Mouse (Mus musculus) liver, embryonic 13.5 days (tissue): ENCODE measurements around the gene Tnfsf12. TPM values are rescaled to one million over a fixed set of nuclear protein-coding genes. Genes with fewer than 3 reads are reported as not detected.
A peak's percentile ranks its signal among the peaks of the same experiment; 100 is the strongest.
"Not testable (repeated sequence)": the region's sequence is repeated elsewhere in the genome, so short reads cannot be mapped to it uniquely, and the experiment has no call there.

Source experiments
- ATAC-seq: fragments of 200-750 bp; cut with Nextera tagmentation; 2 replicates; pipeline ENCODE4 v1.8.0; 2017; ENCODE audit warnings: low read depth, mild to moderate bottlenecking, moderate number of reproducible peaks, moderate library complexity
- DNase-seq: peaks from one replicate; pipeline ENCODE4 v3.0.0; 2022
- H3K27ac ChIP-seq: fragments of 300-500 bp; sonication (generic); 2 replicates; pipeline ENCODE4 v1.5.1; 2015; ENCODE audit warnings: moderate library complexity, mild to moderate bottlenecking, inconsistent platforms
- H3K27me3 ChIP-seq: fragments of 300-500 bp; sonication (generic); 2 replicates; pipeline ENCODE4 v1.6.1; 2015; ENCODE audit warnings: mild to moderate bottlenecking, inconsistent platforms
- H3K36me3 ChIP-seq: fragments of 300-500 bp; sonication (generic); 2 replicates; pipeline ENCODE4 v1.6.1; 2015; ENCODE audit warnings: mild to moderate bottlenecking, inconsistent platforms
- H3K4me1 ChIP-seq: fragments of 300-500 bp; sonication (generic); replicated peaks from 2 replicates; pipeline ENCODE4 v1.6.1; 2015; ENCODE audit warnings: inconsistent platforms
- H3K4me2 ChIP-seq: fragments of 300-500 bp; sonication (generic); 2 replicates; pipeline ENCODE4 v1.6.1; 2015; ENCODE audit warnings: inconsistent platforms, mild to moderate bottlenecking, moderate library complexity
- H3K4me3 ChIP-seq: fragments of 300-500 bp; sonication (generic); replicated peaks from 2 replicates; pipeline ENCODE4 v1.5.1; 2015; ENCODE audit warnings: mild to moderate bottlenecking, inconsistent platforms
- H3K9ac ChIP-seq: fragments of 300-500 bp; sonication (generic); 2 replicates; pipeline ENCODE4 v1.6.1; 2015; ENCODE audit warnings: mild to moderate bottlenecking, inconsistent platforms
- H3K9me3 ChIP-seq: fragments of 300-500 bp; sonication (generic); replicated peaks from 2 replicates; pipeline ENCODE4 v1.6.1; 2016; ENCODE audit warnings: inconsistent platforms
- WGBS: fragments of 180-500 bp; shearing (Covaris S2); methylation state at CpG from one replicate; pipeline ENCODE4 v1.1.7; 2015; ENCODE audit not compliant: insufficient replicate concordance; 5-methylcytosine and 5-hydroxymethylcytosine counted together
- polyA plus RNA-seq: library from polyadenylated mRNA; unstranded; fragments of >200 nt; fragmentation: Nextera tagmentation; extraction: Ambion mirVana; gene quantifications from 2 replicates; pipeline ENCODE4 v1.2.1, GENCODE M21; 2015

Tnfsf12 gene
- polyA plus RNA-seq, 1 experiment from 2014 or later = 2.1 TPM

DNA sequence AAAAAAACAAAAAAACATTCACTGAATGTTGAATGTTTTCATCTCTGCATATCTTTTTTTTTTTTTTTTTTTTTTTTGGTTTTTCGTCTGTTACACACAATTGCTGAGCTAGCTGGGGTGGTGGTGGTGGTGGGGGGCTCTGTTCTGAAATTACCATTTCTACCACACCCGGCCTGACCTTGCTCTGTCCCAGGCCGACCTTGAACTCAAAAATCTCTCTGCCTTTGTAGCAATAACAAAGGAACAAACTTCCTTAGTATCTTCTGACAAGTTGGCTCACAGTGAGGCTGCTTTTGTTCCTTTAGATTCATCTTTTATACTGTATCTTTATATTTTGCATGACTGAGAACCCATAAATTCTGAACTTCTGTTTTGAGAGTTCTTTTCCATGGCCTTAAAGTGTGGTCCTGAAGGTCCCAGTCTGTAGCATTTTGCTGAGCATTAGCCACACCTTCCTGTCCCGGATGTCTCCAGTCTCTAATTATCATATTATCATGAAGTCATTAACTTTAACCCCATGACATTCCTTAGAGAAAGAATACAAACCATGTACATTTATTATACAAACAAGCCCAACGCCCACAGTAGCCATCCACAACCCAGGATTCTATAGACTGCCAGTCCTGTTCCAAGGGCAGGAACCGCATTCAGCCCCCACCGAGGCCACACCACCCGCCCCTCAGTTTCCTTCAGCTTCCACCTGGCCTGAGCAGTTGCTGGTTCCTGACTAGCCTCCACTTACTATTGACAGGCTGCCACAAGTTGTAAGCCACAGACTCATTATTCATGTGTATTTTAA, 8.4 kb upstream of the Tnfsf12 start:
- Histone ChIP-seq H3K9ac (no peak overlapping the region), H3K27ac (no peak overlapping the region), H3K4me1 (peaks cover 35% of the 10 kb centered on the region), H3K27me3 (no peaks in the 10 kb centered on the region), H3K36me3 (no peaks in the 10 kb centered on the region), H3K9me3 (no peaks in the 10 kb centered on the region), H3K4me3 (no peak overlapping the region), H3K4me2 (no peak overlapping the region)
- ATAC-seq = no peak
- no peak for DNase-seq
- WGBS = 54% methylated on average over 8 of the region's 8 CpGs

DNA sequence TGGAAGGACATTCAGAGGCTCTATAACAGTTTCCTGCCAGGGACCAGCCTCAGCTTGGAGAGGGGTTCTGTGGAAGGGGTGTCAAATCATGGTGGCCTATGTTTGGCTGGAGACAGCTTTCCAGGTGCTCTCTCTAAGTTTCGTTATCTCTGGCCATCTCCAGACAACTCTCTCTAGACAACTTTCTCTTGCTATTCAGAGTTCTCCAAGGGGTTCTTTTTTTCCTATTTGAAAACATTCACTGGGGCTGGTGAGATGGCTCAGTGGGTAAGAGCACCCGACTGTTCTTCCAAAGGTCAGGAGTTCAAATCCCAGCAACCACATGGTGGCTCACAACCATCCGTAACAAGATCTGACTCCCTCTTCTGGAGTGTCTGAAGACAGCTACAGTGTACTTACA, 7.7 kb upstream of the Tnfsf12 start:
- H3K9ac ChIP-seq, H3K4me2 ChIP-seq, H3K27ac ChIP-seq, DNase-seq, H3K27me3 ChIP-seq, H3K9me3 ChIP-seq, ATAC-seq, H3K4me3 ChIP-seq, H3K36me3 ChIP-seq: not testable (repeated sequence)
- H3K4me1 ChIP-seq = peaks cover 32% of the 10 kb centered on the region
- 76% methylated on average over 2 of the region's 3 CpGs for WGBS

- H3K27ac ChIP-seq, H3K9me3 ChIP-seq, H3K4me3 ChIP-seq, H3K36me3 ChIP-seq, ATAC-seq, H3K27me3 ChIP-seq, DNase-seq, H3K4me2 ChIP-seq, H3K9ac ChIP-seq: not testable (repeated sequence)
- 84% methylated on average over 10 of the region's 10 CpGs for WGBS
- peaks cover 32% of the 10 kb centered on the region for H3K4me1 ChIP-seq
Measured at GRCm38 (mm10) chr11:69702886-69703285, 7.2 kb upstream of the Tnfsf12 start.

GRCm38 (mm10) chr11:69699595-69699994, 3.9 kb upstream of the Tnfsf12 start:
- no peak overlapping the region for H3K4me3 ChIP-seq
- H3K27me3 ChIP-seq = peaks cover 9% of the 10 kb centered on the region
- no peak for ATAC-seq
- H3K9me3 ChIP-seq = no peaks in the 10 kb centered on the region
- DNase-seq = no peak
- H3K9ac ChIP-seq = no peak overlapping the region
- H3K27ac ChIP-seq = peak overlapping the region; percentile 3; the same call in 1 of the 2 replicates
- peaks cover 34% of the 10 kb centered on the region for H3K4me1 ChIP-seq
- no peaks in the 10 kb centered on the region for H3K36me3 ChIP-seq
- 21% methylated on average over 1 of the region's 1 CpGs for WGBS
- H3K4me2 ChIP-seq = no peak overlapping the region

DNA sequence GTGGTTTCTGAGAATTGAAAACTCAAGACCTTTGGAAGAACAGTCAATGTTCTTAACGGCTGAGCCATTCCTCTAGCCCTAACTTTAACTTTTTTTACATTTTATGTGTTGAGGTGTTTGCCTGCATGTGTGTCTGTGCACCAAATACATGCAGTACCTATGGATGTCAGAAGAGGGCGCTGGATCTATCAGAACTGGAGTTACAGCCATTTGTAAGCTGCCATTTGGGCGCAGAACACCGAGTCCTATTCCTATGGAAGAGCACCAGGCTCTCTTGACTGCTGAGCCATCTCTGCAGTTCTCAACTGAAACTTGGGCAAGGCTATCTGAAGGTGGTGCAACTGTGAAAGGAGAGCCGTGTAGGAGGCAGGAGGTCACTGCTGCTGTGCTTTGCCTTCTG, 2.9 kb upstream of the Tnfsf12 start:
- ATAC-seq = no peak
- WGBS = 59% methylated on average over 5 of the region's 5 CpGs

GRCm38 (mm10) chr11:69697396-69697795, 1.7 kb upstream of the Tnfsf12 start:
- Histone ChIP-seq H3K36me3 (no peaks in the 10 kb centered on the region), H3K4me2 (no peak overlapping the region), H3K27me3 (peaks cover 13% of the 10 kb centered on the region), H3K27ac (no peak overlapping the region), H3K4me1 (peaks cover 42% of the 10 kb centered on the region), H3K9me3 (no peaks in the 10 kb centered on the region), H3K4me3 (no peak overlapping the region), H3K9ac (no peak overlapping the region)
- no peak for DNase-seq
- WGBS = 70% methylated on average over 3 of the region's 3 CpGs
- ATAC-seq = no peak

More for the DNA sequence above, 2.9 kb upstream of the Tnfsf12 start:
- peaks cover 9% of the 10 kb centered on the region for H3K27me3 ChIP-seq
- no peak overlapping the region for H3K27ac ChIP-seq
- H3K4me1 ChIP-seq = peaks cover 30% of the 10 kb centered on the region
- DNase-seq = no peak
- no peaks in the 10 kb centered on the region for H3K36me3 ChIP-seq
- H3K4me3 ChIP-seq = no peak overlapping the region
- H3K9ac ChIP-seq = no peak overlapping the region
- H3K9me3 ChIP-seq = no peaks in the 10 kb centered on the region
- no peak overlapping the region for H3K4me2 ChIP-seq

DNA sequence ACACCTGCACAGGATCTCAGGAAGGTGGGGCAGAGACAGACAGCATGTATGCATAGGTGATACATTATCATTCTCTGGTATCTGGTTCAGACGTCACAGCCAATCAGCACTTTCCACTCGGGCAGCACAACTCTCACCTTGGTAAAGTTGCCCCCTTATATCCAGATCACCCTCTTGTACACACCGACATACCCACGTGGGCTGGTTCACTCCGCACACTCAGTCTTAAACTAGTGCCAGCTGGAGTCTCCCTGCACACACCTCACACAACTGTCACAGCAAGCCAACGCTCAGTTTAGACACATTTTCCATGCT, 646 bp downstream of the Tnfsf12 start:
- H3K9ac ChIP-seq = peak overlapping the region; percentile 65
- peaks cover 44% of the 10 kb centered on the region for H3K4me1 ChIP-seq
- no peaks in the 10 kb centered on the region for H3K36me3 ChIP-seq
- peak overlapping the region; percentile 71 for H3K4me2 ChIP-seq
- DNase-seq (no peak), ATAC-seq (no peak)
- peak overlapping the region; percentile 58 for H3K4me3 ChIP-seq
- H3K27ac ChIP-seq = peak overlapping the region; percentile 59; the same call in 1 of the 2 replicates
- WGBS = 51% methylated on average over 6 of the region's 6 CpGs
- H3K27me3 ChIP-seq = peaks cover 13% of the 10 kb centered on the region
- no peaks in the 10 kb centered on the region for H3K9me3 ChIP-seq

GRCm38 (mm10) chr11:69693421-69693965, 2.2 kb downstream of the Tnfsf12 start:
- Histone ChIP-seq H3K9me3 (no peaks in the 10 kb centered on the region), H3K4me2 (no peak overlapping the region), H3K27ac (peak overlapping the region; percentile 13; the same call in 1 of the 2 replicates), H3K27me3 (peaks cover 13% of the 10 kb centered on the region), H3K9ac (no peak overlapping the region), H3K4me1 (peaks cover 40% of the 10 kb centered on the region), H3K4me3 (no peak overlapping the region), H3K36me3 (no peaks in the 10 kb centered on the region)
- ATAC-seq = no peak
- WGBS = 51% methylated on average over 11 of the region's 11 CpGs
- DNase-seq = no peak

- Histone ChIP-seq H3K36me3 (no peaks in the 10 kb centered on the region), H3K9ac (no peak overlapping the region), H3K4me2 (no peak overlapping the region), H3K9me3 (no peaks in the 10 kb centered on the region), H3K4me1 (peaks cover 40% of the 10 kb centered on the region), H3K27ac (no peak overlapping the region), H3K27me3 (peaks cover 13% of the 10 kb centered on the region), H3K4me3 (no peak overlapping the region)
- no peak for ATAC-seq
- no peak for DNase-seq
- 74% methylated on average over 6 of the region's 6 CpGs for WGBS
Measured at GRCm38 (mm10) chr11:69692863-69693262, 2.8 kb downstream of the Tnfsf12 start.

- 0 out of 2 replicates have a peak overlapping the region, but pooled peaks have one; percentile 18 for H3K9ac ChIP-seq
- H3K4me2 ChIP-seq = no peak overlapping the region
- no peak overlapping the region for H3K27ac ChIP-seq
- 29% methylated on average over 9 of the region's 9 CpGs for WGBS
- H3K27me3 ChIP-seq = peaks cover 13% of the 10 kb centered on the region
- H3K4me1 ChIP-seq = peaks cover 40% of the 10 kb centered on the region
- no peaks in the 10 kb centered on the region for H3K9me3 ChIP-seq
- DNase-seq (no peak), ATAC-seq (no peak)
- H3K4me3 ChIP-seq = no peak overlapping the region
- H3K36me3 ChIP-seq = no peaks in the 10 kb centered on the region
Measured at GRCm38 (mm10) chr11:69692196-69692811, 3.3 kb downstream of the Tnfsf12 start.

DNA sequence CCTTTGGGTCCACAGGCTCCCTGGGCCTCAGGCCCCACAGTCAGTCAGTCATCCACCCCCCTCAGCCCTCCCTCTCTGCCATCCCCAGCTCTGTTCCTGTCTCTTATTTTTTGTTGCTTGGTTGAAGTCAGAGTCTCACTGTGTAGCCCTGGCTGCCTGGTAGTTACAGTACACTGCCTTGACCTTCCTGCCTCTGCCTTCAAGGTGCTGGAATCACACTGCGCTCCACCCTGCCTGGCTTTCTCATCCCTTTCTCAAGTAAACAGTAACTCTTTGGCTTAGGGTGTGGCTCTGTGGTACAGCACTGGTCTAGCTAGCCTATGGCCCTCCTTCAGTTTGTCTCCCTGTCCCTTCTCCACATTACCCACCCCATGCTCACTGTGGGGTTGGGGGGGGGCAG, 5.8 kb downstream of the Tnfsf12 start:
- Histone ChIP-seq H3K4me2 (no peak overlapping the region), H3K36me3 (no peaks in the 10 kb centered on the region), H3K27me3 (peaks cover 4% of the 10 kb centered on the region; the same call in 1 of the 2 replicates), H3K9me3 (no peaks in the 10 kb centered on the region), H3K9ac (no peak overlapping the region), H3K27ac (no peak overlapping the region), H3K4me3 (no peak overlapping the region), H3K4me1 (peaks cover 41% of the 10 kb centered on the region)
- ATAC-seq = no peak
- DNase-seq = no peak
- WGBS = 97% methylated on average over 1 of the region's 1 CpGs
